Mouse (Mus musculus): ENCODE measurements around the gene Lypla2.

DNA sequence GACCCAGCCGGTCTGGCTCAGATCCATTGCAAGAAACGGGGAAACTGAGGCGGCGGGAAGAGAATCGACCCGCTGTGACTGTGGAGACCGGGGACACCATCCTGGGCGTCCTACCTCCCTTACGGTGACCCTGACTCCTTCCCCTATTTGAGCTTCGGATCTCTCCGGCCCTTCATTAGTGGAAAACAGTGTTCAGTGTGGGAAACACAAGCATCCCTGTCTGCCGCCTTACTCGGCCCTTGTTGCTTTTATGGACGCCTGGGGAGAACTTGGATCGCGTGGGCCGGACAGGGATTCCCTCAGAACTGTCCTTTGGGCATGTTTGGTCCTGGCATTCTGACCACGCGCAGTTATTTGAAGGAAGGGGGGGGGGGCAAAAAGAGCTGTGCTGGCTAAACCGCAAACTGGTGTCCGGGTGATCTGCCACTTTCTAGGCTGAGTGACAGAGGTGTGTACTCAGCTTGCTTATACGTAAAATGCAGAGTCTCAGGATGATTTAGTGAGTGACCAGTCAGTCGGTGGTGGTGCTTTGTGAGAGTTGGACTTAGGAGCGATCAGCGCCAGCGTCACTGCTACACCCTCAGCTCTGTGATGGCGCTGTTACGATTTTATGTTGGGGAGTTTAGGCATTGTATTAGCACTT lies 25.6 kb downstream of the Lypla2 start:
- TF ChIP-seq CTCF (IDR thresholded peaks at IDR 0.05; ENCODE audit: low read depth, low read length): 0 out of 2 replicates have a peak, but pooled peaks have one; percentile 21
- no peak for TF ChIP-seq POLR2A (IDR thresholded peaks at IDR 0.05; ENCODE audit: borderline replicate concordance, low read depth, low read length)

Measured in bone marrow macrophage, adult 2 months (primary cell).